Mouse (Mus musculus) bone marrow, adult 2 months (tissue): ENCODE data around the gene Usp12.

Experiments
- CTCF ChIP-seq: fragments of 200-500 bp; IDR thresholded peaks from 2 replicates; pipeline ENCODE4 v1.5.1; 2011; ENCODE audit warnings: low read length, control low read depth; ENCODE audit not compliant: control insufficient read depth, insufficient read depth
- POLR2A ChIP-seq: fragments of 200-500 bp; IDR thresholded peaks from 2 replicates; pipeline ENCODE4 v1.6.1; 2011; ENCODE audit warnings: low read depth, mild to moderate bottlenecking, control low read depth, low read length, borderline replicate concordance; ENCODE audit not compliant: control insufficient read depth

DNA sequence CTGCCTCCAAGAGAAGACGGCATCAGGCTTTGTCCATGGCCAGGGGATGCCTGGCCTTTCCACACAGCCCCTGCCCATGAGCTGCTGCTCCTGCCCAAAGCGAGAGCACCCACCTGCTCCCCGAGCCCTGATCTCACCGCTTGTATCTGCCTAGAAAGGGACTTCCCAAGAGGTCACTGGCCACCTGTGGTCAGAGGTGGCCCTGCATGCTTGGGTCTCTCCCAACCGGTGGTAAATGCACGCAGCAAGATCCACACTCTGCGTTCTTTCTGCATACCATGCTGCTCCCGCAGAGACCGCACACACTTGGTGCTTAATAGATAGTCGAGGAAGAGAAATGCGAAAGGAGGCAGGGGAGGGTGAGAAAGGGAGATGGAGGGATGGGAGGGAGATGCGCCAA is 107.9 kb downstream of the Usp12 start:
- TF ChIP-seq CTCF, result no peak
- no peak for TF ChIP-seq POLR2A
